Mouse (Mus musculus) central nervous system, embryonic 11.5 days (tissue): ENCODE results near the gene Sh3d19. TPM values are rescaled to one million over a fixed set of nuclear protein-coding genes. Genes with fewer than 3 reads are reported as not detected.

Experiments
- polyA plus RNA-seq: library from polyadenylated mRNA; depleted of rRNA; stranded (reverse); fragments of >200 nt; gene quantifications from 2 replicates; pipeline ENCODE4 v1.2.3, GENCODE M21; 2012; rRNA removed

Sh3d19 gene
- polyA plus RNA-seq, result 9.5 and 12.6 TPM in 2 replicates

GRCm38 (mm10) chr3:85970742-85971598 lies at the start of gene Sh3d19:
Sh3d19 (plus strand) TSS chr3:85971109.

GRCm38 (mm10) chr3:86002423-86002822 lies 31.5 kb downstream of the Sh3d19 start, which contains the start of gene Prss48:
Prss48 (minus strand) TSS chr3:86002491.

GRCm38 (mm10) chr3:86142263-86142933 lies 171.5 kb downstream of the Sh3d19 start, which contains the start of gene Rps3a1:
Rps3a1 (minus strand) TSS chr3:86142702.

Other genes with a start within 250 kb of the Sh3d19 start
- gene Fam160a1, start 153.8 kb upstream of the Sh3d19 start, polyA plus RNA-seq, result 0.25 and 0.99 TPM in 2 replicates
- gene Glt28d2, start 83.6 kb upstream of the Sh3d19 start, polyA plus RNA-seq, result 0.02 and 0.22 TPM in 2 replicates
- 0.22 and 0.43 TPM in 2 replicates for gene Gm37240, start 83.6 kb upstream of the Sh3d19 start, polyA plus RNA-seq
- gene Prss48, start 31.4 kb downstream of the Sh3d19 start, polyA plus RNA-seq, result not detected in 2 replicates
- gene Rps3a1, start 171.6 kb downstream of the Sh3d19 start, polyA plus RNA-seq, result 2,207 and 2,358 TPM in 2 replicates